Mouse (Mus musculus) heart, embryonic 15.5 days (tissue): ENCODE measurements around the gene Mpg. TPM values are rescaled to one million over a fixed set of nuclear protein-coding genes. Genes with fewer than 3 reads are reported as not detected.

ENCODE experiments used
- ATAC-seq: fragments of 200-750 bp; cut with Nextera tagmentation; replicated peaks from 2 replicates; pipeline ENCODE4 v1.8.0; 2017; ENCODE audit warnings: low read depth, moderate TSS enrichment; ENCODE audit not compliant: insufficient number of reproducible peaks, insufficient read depth, low FRiP score
- H3K27ac ChIP-seq: fragments of 300-500 bp; sonication (generic); 2 replicates; pipeline ENCODE4 v1.5.1; 2015; ENCODE audit warnings: mild to moderate bottlenecking, inconsistent platforms
- H3K27me3 ChIP-seq: fragments of 300-500 bp; sonication (generic); 2 replicates; pipeline ENCODE4 v1.6.1; 2015; ENCODE audit warnings: inconsistent platforms
- H3K36me3 ChIP-seq: fragments of 300-500 bp; sonication (generic); 2 replicates; pipeline ENCODE4 v1.6.1; 2015; ENCODE audit warnings: mild to moderate bottlenecking, inconsistent platforms
- H3K4me1 ChIP-seq: fragments of 300-500 bp; sonication (generic); replicated peaks from 2 replicates; pipeline ENCODE4 v1.6.1; 2015; ENCODE audit warnings: inconsistent platforms
- H3K4me2 ChIP-seq: fragments of 300-500 bp; sonication (generic); 2 replicates; pipeline ENCODE4 v1.6.1; 2015; ENCODE audit warnings: inconsistent platforms, mild to moderate bottlenecking, moderate library complexity
- H3K4me3 ChIP-seq: fragments of 300-500 bp; sonication (generic); 2 replicates; pipeline ENCODE4 v1.5.1; 2015; ENCODE audit warnings: mild to moderate bottlenecking, inconsistent platforms
- H3K9ac ChIP-seq: fragments of 300-500 bp; sonication (generic); 2 replicates; pipeline ENCODE4 v1.6.1; 2015; ENCODE audit warnings: mild to moderate bottlenecking, inconsistent platforms
- H3K9me3 ChIP-seq: fragments of 300-500 bp; sonication (generic); replicated peaks from 2 replicates; pipeline ENCODE4 v1.6.1; 2016; ENCODE audit warnings: inconsistent platforms
- WGBS: fragments of 180-500 bp; shearing (Covaris S2); methylation state at CpG from one replicate; pipeline ENCODE4 v1.1.7; 2015; ENCODE audit warnings: mixed read lengths; 5-methylcytosine and 5-hydroxymethylcytosine counted together
- polyA plus RNA-seq: library from polyadenylated mRNA; unstranded; fragments of >200 nt; fragmentation: Nextera tagmentation; extraction: Ambion mirVana; gene quantifications from 2 replicates; pipeline ENCODE4 v1.2.1, GENCODE M21; 2015

Mpg gene
- polyA plus RNA-seq, 1 experiment from 2014 or later = 14.3 TPM

GRCm38 (mm10) chr11:32244617-32245016, 18.3 kb downstream of the Mpg start:
- 0 out of 2 replicates have a peak overlapping the region, but pooled peaks have one; percentile 3 for H3K27ac ChIP-seq
- no peak overlapping the region for H3K9ac ChIP-seq
- H3K27me3 ChIP-seq = no peaks in the 10 kb centered on the region
- no peak overlapping the region for H3K4me3 ChIP-seq
- peaks cover 15% of the 10 kb centered on the region for H3K4me1 ChIP-seq
- peaks cover 17% of the 10 kb centered on the region; the same call in 1 of the 2 replicates for H3K36me3 ChIP-seq
- H3K9me3 ChIP-seq = no peaks in the 10 kb centered on the region
- WGBS = 79% methylated on average over 1 of the region's 1 CpGs
- ATAC-seq = no peak
- no peak overlapping the region for H3K4me2 ChIP-seq

- no peaks in the 10 kb centered on the region for H3K27me3 ChIP-seq
- peaks cover 15% of the 10 kb centered on the region for H3K4me1 ChIP-seq
- H3K4me2 ChIP-seq = no peak overlapping the region
- no peak for ATAC-seq
- no peak overlapping the region for H3K27ac ChIP-seq
- no peak overlapping the region for H3K9ac ChIP-seq
- H3K36me3 ChIP-seq = peaks cover 16% of the 10 kb centered on the region; the same call in 1 of the 2 replicates
- no peak overlapping the region for H3K4me3 ChIP-seq
- H3K9me3 ChIP-seq = no peaks in the 10 kb centered on the region
- WGBS = 84% methylated on average over 6 of the region's 6 CpGs
Measured at GRCm38 (mm10) chr11:32245614-32246013, 19.3 kb downstream of the Mpg start.

GRCm38 (mm10) chr11:32247068-32247467, 20.8 kb downstream of the Mpg start:
- H3K9ac ChIP-seq = no peak overlapping the region
- H3K27me3 ChIP-seq = no peaks in the 10 kb centered on the region
- no peak overlapping the region for H3K27ac ChIP-seq
- peaks cover 13% of the 10 kb centered on the region; the same call in 1 of the 2 replicates for H3K36me3 ChIP-seq
- H3K4me1 ChIP-seq = peaks cover 15% of the 10 kb centered on the region
- ATAC-seq = no peak
- no peaks in the 10 kb centered on the region for H3K9me3 ChIP-seq
- H3K4me3 ChIP-seq = no peak overlapping the region
- H3K4me2 ChIP-seq = no peak overlapping the region

GRCm38 (mm10) chr11:32248350-32248749, 22.0 kb downstream of the Mpg start:
- H3K4me2 ChIP-seq = no peak overlapping the region
- no peak overlapping the region for H3K4me3 ChIP-seq
- ATAC-seq = no peak
- 82% methylated on average over 3 of the region's 3 CpGs for WGBS
- no peak overlapping the region for H3K9ac ChIP-seq
- H3K27me3 ChIP-seq = no peaks in the 10 kb centered on the region
- peaks cover 21% of the 10 kb centered on the region; the same call in 1 of the 2 replicates for H3K36me3 ChIP-seq
- no peak overlapping the region for H3K27ac ChIP-seq
- H3K9me3 ChIP-seq = no peaks in the 10 kb centered on the region
- peaks cover 10% of the 10 kb centered on the region for H3K4me1 ChIP-seq

- ATAC-seq = no peak
- no peak overlapping the region for H3K4me3 ChIP-seq
- H3K9ac ChIP-seq = no peak overlapping the region
- no peaks in the 10 kb centered on the region for H3K4me1 ChIP-seq
- WGBS = 83% methylated on average over 8 of the region's 8 CpGs
- H3K4me2 ChIP-seq = no peak overlapping the region
- no peaks in the 10 kb centered on the region for H3K27me3 ChIP-seq
- H3K36me3 ChIP-seq = peaks cover 26% of the 10 kb centered on the region; the same call in 1 of the 2 replicates
- no peaks in the 10 kb centered on the region for H3K9me3 ChIP-seq
- no peak overlapping the region for H3K27ac ChIP-seq
Measured at GRCm38 (mm10) chr11:32250880-32251763, 24.8 kb downstream of the Mpg start.

GRCm38 (mm10) chr11:32253121-32253520, 26.8 kb downstream of the Mpg start:
- ATAC-seq = no peak
- peaks cover 22% of the 10 kb centered on the region; the same call in 1 of the 2 replicates for H3K36me3 ChIP-seq
- WGBS = 95% methylated on average over 1 of the region's 1 CpGs
- no peak overlapping the region for H3K4me2 ChIP-seq
- H3K27ac ChIP-seq = no peak overlapping the region
- H3K4me1 ChIP-seq = no peaks in the 10 kb centered on the region
- no peak overlapping the region for H3K9ac ChIP-seq
- H3K9me3 ChIP-seq = no peaks in the 10 kb centered on the region
- H3K27me3 ChIP-seq = no peaks in the 10 kb centered on the region
- H3K4me3 ChIP-seq = no peak overlapping the region

- no peak for ATAC-seq
- Histone ChIP-seq H3K27ac (no peak overlapping the region), H3K4me2 (no peak overlapping the region), H3K9me3 (no peaks in the 10 kb centered on the region), H3K36me3 (peaks cover 13% of the 10 kb centered on the region; the same call in 1 of the 2 replicates), H3K9ac (no peak overlapping the region), H3K4me3 (no peak overlapping the region), H3K4me1 (no peaks in the 10 kb centered on the region), H3K27me3 (no peaks in the 10 kb centered on the region)
- 88% methylated on average over 1 of the region's 1 CpGs for WGBS
Measured at GRCm38 (mm10) chr11:32256146-32256545, 29.8 kb downstream of the Mpg start.

GRCm38 (mm10) chr11:32256566-32256965, 30.3 kb downstream of the Mpg start:
- Histone ChIP-seq H3K36me3 (peaks cover 13% of the 10 kb centered on the region; the same call in 1 of the 2 replicates), H3K4me3 (no peak overlapping the region), H3K9me3 (no peaks in the 10 kb centered on the region), H3K27ac (no peak overlapping the region), H3K9ac (no peak overlapping the region), H3K4me1 (no peaks in the 10 kb centered on the region), H3K27me3 (no peaks in the 10 kb centered on the region), H3K4me2 (no peak overlapping the region)
- ATAC-seq = no peak
- WGBS = 87% methylated on average over 3 of the region's 3 CpGs

- H3K4me2 ChIP-seq = no peak overlapping the region
- H3K9me3 ChIP-seq = no peaks in the 10 kb centered on the region
- no peaks in the 10 kb centered on the region; the same call in 1 of the 2 replicates for H3K36me3 ChIP-seq
- no peak overlapping the region for H3K4me3 ChIP-seq
- no peak overlapping the region for H3K27ac ChIP-seq
- WGBS = 72% methylated on average over 10 of the region's 10 CpGs
- no peaks in the 10 kb centered on the region for H3K27me3 ChIP-seq
- H3K4me1 ChIP-seq = peaks cover 14% of the 10 kb centered on the region
- ATAC-seq = no peak
- no peak overlapping the region for H3K9ac ChIP-seq
Measured at GRCm38 (mm10) chr11:32262674-32263415, 36.5 kb downstream of the Mpg start.

- no peak overlapping the region for H3K4me2 ChIP-seq
- no peak overlapping the region for H3K27ac ChIP-seq
- H3K9ac ChIP-seq = no peak overlapping the region
- WGBS = 80% methylated on average over 3 of the region's 3 CpGs
- no peaks in the 10 kb centered on the region for H3K9me3 ChIP-seq
- peaks cover 18% of the 10 kb centered on the region for H3K4me1 ChIP-seq
- H3K27me3 ChIP-seq = no peaks in the 10 kb centered on the region; the same call in 1 of the 2 replicates
- H3K4me3 ChIP-seq = no peak overlapping the region
- ATAC-seq = no peak
- H3K36me3 ChIP-seq = no peaks in the 10 kb centered on the region; the same call in 1 of the 2 replicates
Measured at GRCm38 (mm10) chr11:32265117-32265738, 38.9 kb downstream of the Mpg start.

GRCm38 (mm10) chr11:32266194-32266593, 39.9 kb downstream of the Mpg start:
- no peaks in the 10 kb centered on the region; the same call in 1 of the 2 replicates for H3K27me3 ChIP-seq
- ATAC-seq = no peak
- no peak overlapping the region for H3K27ac ChIP-seq
- peaks cover 18% of the 10 kb centered on the region for H3K4me1 ChIP-seq
- H3K9ac ChIP-seq = no peak overlapping the region
- no peak overlapping the region for H3K4me3 ChIP-seq
- H3K36me3 ChIP-seq = no peaks in the 10 kb centered on the region; the same call in 1 of the 2 replicates
- no peak overlapping the region for H3K4me2 ChIP-seq
- 89% methylated on average over 6 of the region's 6 CpGs for WGBS
- no peaks in the 10 kb centered on the region for H3K9me3 ChIP-seq
